Mouse (Mus musculus): ENCODE measurements around the gene Uroc1. TPM values are rescaled to one million over a fixed set of nuclear protein-coding genes. Genes with fewer than 3 reads are reported as not detected.

Gene Uroc1
- polyA plus RNA-seq, 1 experiment from 2014 or later: 0.04 TPM

GRCm38 (mm10) chr6:90342343-90342742 lies 9.3 kb downstream of the Uroc1 start:
- no peak overlapping the region for H3K4me3 ChIP-seq (ENCODE audit: low read length)
- H3K9ac ChIP-seq (ENCODE audit: low read depth, low read length): no peak overlapping the region
- H3K27ac ChIP-seq (ENCODE audit: low read depth, low read length): no peak overlapping the region
- no peak for ATAC-seq
- H3K36me3 ChIP-seq (ENCODE audit: control insufficient read depth, insufficient read depth, low read length): no peaks in the 10 kb centered on the region
- H3K27me3 ChIP-seq (replicated peaks; ENCODE audit: control insufficient read depth, insufficient read depth, low read length): no peaks in the 10 kb centered on the region
- H3K4me2 ChIP-seq (ENCODE audit: low read length): no peak overlapping the region
- 71% methylated on average over 2 of the region's 2 CpGs for WGBS
- H3K9me3 ChIP-seq (ENCODE audit: control insufficient read depth, low read length): no peaks in the 10 kb centered on the region
- H3K4me1 ChIP-seq (ENCODE audit: control insufficient read depth, insufficient read depth, low read depth, low read length): no peaks in the 10 kb centered on the region

GRCm38 (mm10) chr6:90347183-90347582 lies 14.1 kb downstream of the Uroc1 start:
- Histone ChIP-seq H3K27me3 (replicated peaks; ENCODE audit: control insufficient read depth, insufficient read depth, low read length) (no peaks in the 10 kb centered on the region), H3K27ac (ENCODE audit: low read depth, low read length) (no peak overlapping the region), H3K4me1 (ENCODE audit: control insufficient read depth, insufficient read depth, low read depth, low read length) (no peaks in the 10 kb centered on the region), H3K9ac (ENCODE audit: low read depth, low read length) (no peak overlapping the region), H3K9me3 (ENCODE audit: control insufficient read depth, low read length) (no peaks in the 10 kb centered on the region), H3K4me3 (ENCODE audit: low read length) (no peak overlapping the region), H3K4me2 (ENCODE audit: low read length) (no peak overlapping the region), H3K36me3 (ENCODE audit: control insufficient read depth, insufficient read depth, low read length) (no peaks in the 10 kb centered on the region)
- no peak for ATAC-seq
- WGBS: 85% methylated on average over 4 of the region's 4 CpGs

GRCm38 (mm10) chr6:90348500-90348899 lies 15.4 kb downstream of the Uroc1 start:
- Histone ChIP-seq H3K4me2 (ENCODE audit: low read length) (no peak overlapping the region), H3K4me1 (ENCODE audit: control insufficient read depth, insufficient read depth, low read depth, low read length) (no peaks in the 10 kb centered on the region), H3K27me3 (replicated peaks; ENCODE audit: control insufficient read depth, insufficient read depth, low read length) (no peaks in the 10 kb centered on the region), H3K36me3 (ENCODE audit: control insufficient read depth, insufficient read depth, low read length) (no peaks in the 10 kb centered on the region), H3K9me3 (ENCODE audit: control insufficient read depth, low read length) (no peaks in the 10 kb centered on the region), H3K4me3 (ENCODE audit: low read length) (no peak overlapping the region), H3K27ac (ENCODE audit: low read depth, low read length) (no peak overlapping the region), H3K9ac (ENCODE audit: low read depth, low read length) (no peak overlapping the region)
- no peak for ATAC-seq
- WGBS: 84% methylated on average over 4 of the region's 4 CpGs

GRCm38 (mm10) chr6:90350011-90350410 lies 16.9 kb downstream of the Uroc1 start:
- H3K27ac ChIP-seq (ENCODE audit: low read depth, low read length): no peak overlapping the region
- no peak overlapping the region for H3K9ac ChIP-seq (ENCODE audit: low read depth, low read length)
- no peaks in the 10 kb centered on the region for H3K9me3 ChIP-seq (ENCODE audit: control insufficient read depth, low read length)
- no peak overlapping the region for H3K4me2 ChIP-seq (ENCODE audit: low read length)
- 66% methylated on average over 2 of the region's 2 CpGs for WGBS
- no peaks in the 10 kb centered on the region for H3K36me3 ChIP-seq (ENCODE audit: control insufficient read depth, insufficient read depth, low read length)
- no peaks in the 10 kb centered on the region for H3K4me1 ChIP-seq (ENCODE audit: control insufficient read depth, insufficient read depth, low read depth, low read length)
- no peak overlapping the region for H3K4me3 ChIP-seq (ENCODE audit: low read length)
- no peak for ATAC-seq
- no peaks in the 10 kb centered on the region for H3K27me3 ChIP-seq (replicated peaks; ENCODE audit: control insufficient read depth, insufficient read depth, low read length)

GRCm38 (mm10) chr6:90358142-90358541 lies 25.1 kb downstream of the Uroc1 start:
- H3K4me1 ChIP-seq (ENCODE audit: control insufficient read depth, insufficient read depth, low read depth, low read length): peaks cover 8% of the 10 kb centered on the region
- H3K9ac ChIP-seq (ENCODE audit: low read depth, low read length): no peak overlapping the region
- 66% methylated on average over 5 of the region's 5 CpGs for WGBS
- no peaks in the 10 kb centered on the region for H3K9me3 ChIP-seq (ENCODE audit: control insufficient read depth, low read length)
- no peak overlapping the region for H3K4me2 ChIP-seq (ENCODE audit: low read length)
- no peak overlapping the region for H3K27ac ChIP-seq (ENCODE audit: low read depth, low read length)
- H3K36me3 ChIP-seq (ENCODE audit: control insufficient read depth, insufficient read depth, low read length): no peaks in the 10 kb centered on the region
- no peak overlapping the region for H3K4me3 ChIP-seq (ENCODE audit: low read length)
- H3K27me3 ChIP-seq (replicated peaks; ENCODE audit: control insufficient read depth, insufficient read depth, low read length): no peaks in the 10 kb centered on the region
- ATAC-seq: no peak

- H3K36me3 ChIP-seq (ENCODE audit: control insufficient read depth, insufficient read depth, low read length): no peaks in the 10 kb centered on the region
- no peak overlapping the region for H3K4me2 ChIP-seq (ENCODE audit: low read length)
- no peak overlapping the region for H3K27ac ChIP-seq (ENCODE audit: low read depth, low read length)
- no peaks in the 10 kb centered on the region for H3K9me3 ChIP-seq (ENCODE audit: control insufficient read depth, low read length)
- H3K9ac ChIP-seq (ENCODE audit: low read depth, low read length): no peak overlapping the region
- ATAC-seq: no peak
- H3K4me3 ChIP-seq (ENCODE audit: low read length): no peak overlapping the region
- H3K27me3 ChIP-seq (replicated peaks; ENCODE audit: control insufficient read depth, insufficient read depth, low read length): no peaks in the 10 kb centered on the region
- 49% methylated on average over 2 of the region's 2 CpGs for WGBS
- H3K4me1 ChIP-seq (ENCODE audit: control insufficient read depth, insufficient read depth, low read depth, low read length): peaks cover 8% of the 10 kb centered on the region
Measured at GRCm38 (mm10) chr6:90359445-90359844, 26.4 kb downstream of the Uroc1 start.

- Histone ChIP-seq H3K4me2 (ENCODE audit: low read length) (no peak overlapping the region), H3K4me3 (ENCODE audit: low read length) (no peak overlapping the region), H3K4me1 (ENCODE audit: control insufficient read depth, insufficient read depth, low read depth, low read length) (peaks cover 8% of the 10 kb centered on the region), H3K36me3 (ENCODE audit: control insufficient read depth, insufficient read depth, low read length) (no peaks in the 10 kb centered on the region), H3K9me3 (ENCODE audit: control insufficient read depth, low read length) (no peaks in the 10 kb centered on the region), H3K27ac (ENCODE audit: low read depth, low read length) (peak overlapping the region; percentile 36; the same call in 1 of the 2 replicates), H3K27me3 (replicated peaks; ENCODE audit: control insufficient read depth, insufficient read depth, low read length) (no peaks in the 10 kb centered on the region), H3K9ac (ENCODE audit: low read depth, low read length) (no peak overlapping the region)
- peak; percentile 67; the same call in 1 of the 2 replicates for ATAC-seq
- 52% methylated on average over 7 of the region's 7 CpGs for WGBS
Measured at GRCm38 (mm10) chr6:90360024-90360781, 27.1 kb downstream of the Uroc1 start.

- Histone ChIP-seq H3K9ac (ENCODE audit: low read depth, low read length) (no peak overlapping the region), H3K4me1 (ENCODE audit: control insufficient read depth, insufficient read depth, low read depth, low read length) (peaks cover 8% of the 10 kb centered on the region), H3K27ac (ENCODE audit: low read depth, low read length) (no peak overlapping the region), H3K4me2 (ENCODE audit: low read length) (no peak overlapping the region), H3K27me3 (replicated peaks; ENCODE audit: control insufficient read depth, insufficient read depth, low read length) (no peaks in the 10 kb centered on the region), H3K36me3 (ENCODE audit: control insufficient read depth, insufficient read depth, low read length) (no peaks in the 10 kb centered on the region), H3K4me3 (ENCODE audit: low read length) (no peak overlapping the region), H3K9me3 (ENCODE audit: control insufficient read depth, low read length) (no peaks in the 10 kb centered on the region)
- WGBS: 87% methylated on average over 6 of the region's 6 CpGs
- no peak for ATAC-seq
Measured at GRCm38 (mm10) chr6:90360922-90361614, 28.0 kb downstream of the Uroc1 start.

- Histone ChIP-seq H3K27me3 (replicated peaks; ENCODE audit: control insufficient read depth, insufficient read depth, low read length) (no peaks in the 10 kb centered on the region), H3K4me2 (ENCODE audit: low read length) (no peak overlapping the region), H3K27ac (ENCODE audit: low read depth, low read length) (no peak overlapping the region), H3K36me3 (ENCODE audit: control insufficient read depth, insufficient read depth, low read length) (no peaks in the 10 kb centered on the region), H3K4me3 (ENCODE audit: low read length) (no peak overlapping the region), H3K4me1 (ENCODE audit: control insufficient read depth, insufficient read depth, low read depth, low read length) (peaks cover 8% of the 10 kb centered on the region), H3K9me3 (ENCODE audit: control insufficient read depth, low read length) (no peaks in the 10 kb centered on the region), H3K9ac (ENCODE audit: low read depth, low read length) (no peak overlapping the region)
- 87% methylated on average over 5 of the region's 5 CpGs for WGBS
- ATAC-seq: no peak
Measured at GRCm38 (mm10) chr6:90363301-90363700, 30.2 kb downstream of the Uroc1 start.
